25 mouse cellular contexts compared by ENCODE assay signal in genomic region chr4:58139764-58140556, GRCm38 (mm10).
DNase-seq lines count a peak whose midpoint lies in the region; ATAC-seq and TF ChIP-seq lines count a peak whose summit lies in the region.
"Had no signal": no experiment of that assay in that cellular context is flagged by ENCODE, and none has a peak within 500 bp of the region (broad histone marks: within the 10 kb centered on the region; RNA-seq: fewer than 3 reads in every experiment).

No protein-coding gene starts in this region.

- 48% methylated on average over 8 of the region's 8 CpGs for WGBS in lung, embryonic 14.5 days
- 78% methylated on average over 8 of the region's 8 CpGs for WGBS in lung, adult 2 months
- 52% methylated on average over 8 of the region's 8 CpGs for WGBS in lung, embryonic 16.5 days

- no peak overlapping the region for H3K9ac ChIP-seq in lung, embryonic 14.5 days
- H3K9ac ChIP-seq in lung, embryonic 16.5 days (ENCODE audit: low read length) = no peak overlapping the region
- H3K9ac ChIP-seq: embryonic facial prominence, embryonic 12.5 days; forebrain, embryonic 13.5 days; forebrain, embryonic 15.5 days; forebrain, postnatal 0 days had no signal

- no peak for TF ChIP-seq CTCF in lung, embryonic 14.5 days (IDR thresholded peaks at IDR 0.05; ENCODE audit: low read depth)
- TF ChIP-seq CTCF in lung, adult 2 months (IDR thresholded peaks at IDR 0.05; ENCODE audit: insufficient read depth, low read length) = no peak

- H3K4me3 ChIP-seq in lung, embryonic 14.5 days (ENCODE audit: low read depth, low read length) = no peak overlapping the region
- no peak overlapping the region for H3K4me3 ChIP-seq in lung, adult 2 months (replicated peaks; ENCODE audit: extremely low read depth, low read depth, low read length)
- H3K4me3 ChIP-seq in lung, embryonic 16.5 days (ENCODE audit: low read length) = no peak overlapping the region
- H3K4me3 ChIP-seq: embryonic facial prominence, embryonic 10.5 days; embryonic facial prominence, embryonic 12.5 days; forebrain, embryonic 13.5 days; forebrain, embryonic 15.5 days had no signal

- peak; percentile 82 for ATAC-seq in lung, embryonic 14.5 days (ENCODE audit: insufficient read depth)
- peak; percentile 51; the same call in 1 of the 2 replicates for ATAC-seq in lung, embryonic 16.5 days (ENCODE audit: low read depth)
- ATAC-seq: activated CD4-positive, CD25-positive, alpha-beta regulatory T cell, adult 4 months; CD4-positive, CD25-positive, alpha-beta regulatory T cell, adult 4 months; forebrain, embryonic 15.5 days; Patski had no signal

- H3K4me2 ChIP-seq in lung, embryonic 14.5 days = no peak overlapping the region
- H3K4me2 ChIP-seq in lung, embryonic 16.5 days (ENCODE audit: low read depth, low read length) = no peak overlapping the region
- H3K4me2 ChIP-seq: embryonic facial prominence, embryonic 12.5 days; forebrain, embryonic 13.5 days; forebrain, embryonic 15.5 days had no signal

- no peaks in the 10 kb centered on the region for H3K27me3 ChIP-seq in lung, embryonic 14.5 days (ENCODE audit: insufficient read depth, low read length)
- no peaks in the 10 kb centered on the region for H3K27me3 ChIP-seq in lung, embryonic 16.5 days (ENCODE audit: control insufficient read depth, insufficient read depth, low read depth, low read length)
- H3K27me3 ChIP-seq: CH12.LX; embryonic facial prominence, embryonic 12.5 days; Patski had no signal

- H3K36me3 ChIP-seq in lung, embryonic 14.5 days (ENCODE audit: insufficient read depth) = peaks cover 23% of the 10 kb centered on the region; the same call in 1 of the 2 replicates
- 0 out of 2 replicates have a peak, but pooled peaks cover 2% of the 10 kb centered on the region for H3K36me3 ChIP-seq in lung, embryonic 16.5 days (ENCODE audit: control insufficient read depth, insufficient read depth, low read length)
- H3K36me3 ChIP-seq: embryonic facial prominence, embryonic 10.5 days; embryonic facial prominence, embryonic 12.5 days; forebrain, embryonic 15.5 days; G1E had no signal

- TF ChIP-seq POLR2A in lung, adult 2 months (IDR thresholded peaks at IDR 0.05; ENCODE audit: borderline replicate concordance, extremely low read depth, low read depth, low read length) = no peak

- no peaks in the 10 kb centered on the region; the same call in 1 of the 2 replicates for H3K4me1 ChIP-seq in lung, embryonic 14.5 days (ENCODE audit: insufficient read depth)
- H3K4me1 ChIP-seq in lung, adult 2 months (ENCODE audit: control insufficient read depth, insufficient read depth, low read length) = no peaks in the 10 kb centered on the region
- peaks cover 4% of the 10 kb centered on the region; the same call in 1 of the 2 replicates for H3K4me1 ChIP-seq in lung, embryonic 16.5 days (replicated peaks; ENCODE audit: control insufficient read depth, insufficient read depth, low read length)

- H3K9me3 ChIP-seq in lung, embryonic 14.5 days (ENCODE audit: low read depth, low read length) = no peaks in the 10 kb centered on the region
- no peaks in the 10 kb centered on the region for H3K9me3 ChIP-seq in lung, embryonic 16.5 days (ENCODE audit: control insufficient read depth, low read length)
- H3K9me3 ChIP-seq: embryonic facial prominence, embryonic 10.5 days; embryonic facial prominence, embryonic 12.5 days; forebrain, embryonic 13.5 days; forebrain, embryonic 15.5 days had no signal

- DNase-seq in embryo, embryonic 10 days (ENCODE audit: low spot score) = peak; percentile 1
- DNase-seq in embryo, embryonic 11 days = no peak
- DNase-seq in lung, embryonic 14.5 days = peak; percentile 74
- DNase-seq in lung, adult 2 months = no peak
- DNase-seq in lung, adult 18-20 months = no peak
- DNase-seq: adrenal gland, adult 8-10 months; adrenal gland, postnatal 14 days; adrenal gland, postnatal 36 days; B cell, adult 2 months; cerebellum, adult 11-12 months; cerebellum, adult 2 months; cerebellum, adult 9-10 months; cerebellum, postnatal 10 days; cerebellum, postnatal 25 days had no signal

- no peak overlapping the region for H3K27ac ChIP-seq in lung, embryonic 14.5 days (ENCODE audit: low read depth)
- H3K27ac ChIP-seq in lung, embryonic 16.5 days (ENCODE audit: low read length) = no peak overlapping the region; the same call in 1 of the 2 replicates
- H3K27ac ChIP-seq: embryonic facial prominence, embryonic 10.5 days; embryonic facial prominence, embryonic 12.5 days; forebrain, embryonic 13.5 days; forebrain, embryonic 15.5 days had no signal

Comparison
In these comparisons a context has a peak if more than half of its experiments do, and no peak if none do; other contexts are left out.
1. DNase-seq: peak in embryo, embryonic 10 days (single experiment) and lung, embryonic 14.5 days (single experiment); none in embryo, embryonic 11 days (single experiment), lung, adult 2 months (single experiment) and lung, adult 18-20 months (0 of 2).